Mouse (Mus musculus): ENCODE measurements at regions not wholly inside any gene's neighbourhood (a gene's known extent, or its start where the extent isn't known, plus 50 kb on each side); places are given as distances from the start of the nearest gene placed in this dataset.

GRCm38 (mm10) chr2:174021538-174021937 is 54.6 kb upstream of the Stx16 start:
- H3K9ac ChIP-seq (ENCODE audit: low read length): no peak overlapping the region
- H3K4me3 ChIP-seq (replicated peaks; ENCODE audit: low read length): no peak overlapping the region
- ATAC-seq (ENCODE audit: insufficient read depth, low FRiP score): peak; percentile 52; the same call in 1 of the 2 replicates
- no peaks in the 10 kb centered on the region for H3K36me3 ChIP-seq (ENCODE audit: control insufficient read depth, insufficient read depth, low read length)
- H3K4me2 ChIP-seq (ENCODE audit: low read depth, low read length): no peak overlapping the region; the same call in 1 of the 2 replicates
- 65% methylated on average over 3 of the region's 3 CpGs for WGBS
- H3K27ac ChIP-seq (ENCODE audit: low read length): peak overlapping the region; percentile 71
- no peaks in the 10 kb centered on the region for H3K9me3 ChIP-seq (replicated peaks; ENCODE audit: control insufficient read depth, low read length)
- H3K27me3 ChIP-seq (ENCODE audit: control insufficient read depth, insufficient read depth, low read length): no peaks in the 10 kb centered on the region
- H3K4me1 ChIP-seq (ENCODE audit: control insufficient read depth, insufficient read depth, low read length): peaks cover 22% of the 10 kb centered on the region

DNA sequence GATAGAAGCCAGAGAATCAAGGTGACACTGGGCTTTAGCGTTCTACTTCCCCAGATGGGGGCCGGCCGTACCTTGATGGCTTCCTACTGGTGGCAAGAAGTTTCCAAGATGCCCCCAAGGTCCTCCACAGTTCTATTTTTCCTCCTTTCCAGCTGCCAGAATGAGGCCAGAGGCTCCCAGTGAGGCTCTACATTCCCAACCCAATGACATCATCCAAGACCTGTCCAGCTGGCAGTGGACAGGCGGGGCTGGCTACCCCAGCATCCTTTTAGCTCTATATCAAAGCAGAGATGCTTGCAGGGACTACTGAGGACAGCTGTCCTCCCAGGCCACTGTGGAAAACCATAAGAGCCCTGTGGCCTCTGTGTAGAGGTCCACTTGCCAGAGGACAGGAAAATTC is 53.8 kb upstream of the Stx16 start:
- no peaks in the 10 kb centered on the region for H3K9me3 ChIP-seq (replicated peaks; ENCODE audit: control insufficient read depth, low read length)
- H3K36me3 ChIP-seq (ENCODE audit: control insufficient read depth, insufficient read depth, low read length): no peaks in the 10 kb centered on the region
- peak overlapping the region; percentile 43; the same call in 1 of the 2 replicates for H3K27ac ChIP-seq (ENCODE audit: low read length)
- WGBS: 70% methylated on average over 4 of the region's 4 CpGs
- H3K4me3 ChIP-seq (replicated peaks; ENCODE audit: low read length): no peak overlapping the region
- no peak overlapping the region for H3K9ac ChIP-seq (ENCODE audit: low read length)
- no peaks in the 10 kb centered on the region for H3K27me3 ChIP-seq (ENCODE audit: control insufficient read depth, insufficient read depth, low read length)
- no peak for ATAC-seq (ENCODE audit: insufficient read depth, low FRiP score)
- H3K4me1 ChIP-seq (ENCODE audit: control insufficient read depth, insufficient read depth, low read length): peaks cover 22% of the 10 kb centered on the region
- H3K4me2 ChIP-seq (ENCODE audit: low read depth, low read length): no peak overlapping the region

- H3K9ac ChIP-seq (ENCODE audit: low read length): no peak overlapping the region
- no peaks in the 10 kb centered on the region for H3K36me3 ChIP-seq (ENCODE audit: control insufficient read depth, insufficient read depth, low read length)
- no peak overlapping the region for H3K4me2 ChIP-seq (ENCODE audit: low read depth, low read length)
- H3K27ac ChIP-seq (ENCODE audit: low read length): no peak overlapping the region
- 46% methylated on average over 11 of the region's 11 CpGs for WGBS
- H3K4me1 ChIP-seq (ENCODE audit: control insufficient read depth, insufficient read depth, low read length): peaks cover 22% of the 10 kb centered on the region
- H3K9me3 ChIP-seq (replicated peaks; ENCODE audit: control insufficient read depth, low read length): no peaks in the 10 kb centered on the region
- H3K27me3 ChIP-seq (ENCODE audit: control insufficient read depth, insufficient read depth, low read length): no peaks in the 10 kb centered on the region
- no peak overlapping the region for H3K4me3 ChIP-seq (replicated peaks; ENCODE audit: low read length)
- ATAC-seq (ENCODE audit: insufficient read depth, low FRiP score): peak; percentile 83
Observed at GRCm38 (mm10) chr2:174025181-174025870, 50.8 kb upstream of the Stx16 start.
